Mouse (Mus musculus): Measurements from ENCODE around the gene Socs5.
"Not testable (repeated sequence)": the region's sequence is repeated elsewhere in the genome, so short reads cannot be mapped to it uniquely, and the experiment has no call there.

Gene Socs5

GRCm38 (mm10) chr17:87107623-87108221 is at the start of gene Socs5:
Gene Socs5, plus strand, starts transcription at chr17:87107679.
- no peak for DNase-seq

- DNase-seq, result peak; percentile 36 to 73
These were observed 44.8 kb upstream of the Socs5 start for GRCm38 (mm10) chr17:87062639-87063038.

DNA sequence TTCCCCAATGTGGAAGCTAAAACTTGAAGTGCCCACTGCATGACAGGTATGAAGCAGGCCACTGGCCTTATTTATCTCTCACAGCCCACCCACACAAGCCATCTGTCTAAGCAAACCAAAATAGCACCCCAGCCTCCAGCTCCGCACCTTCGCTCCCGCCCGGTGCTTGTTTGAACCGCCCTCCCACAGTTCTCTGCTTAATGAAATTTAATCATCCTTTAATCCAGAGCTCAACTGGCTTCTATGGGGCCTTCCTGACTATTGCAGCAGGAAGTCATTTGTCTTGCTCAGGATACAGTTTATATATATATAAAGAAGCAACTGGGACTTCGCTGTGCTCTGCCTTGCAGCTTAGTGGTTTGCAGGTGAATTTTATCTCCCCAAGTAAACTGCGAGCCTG is 44.0 kb upstream of the Socs5 start:
- no peak for DNase-seq

GRCm38 (mm10) chr17:87063969-87064368 is 43.5 kb upstream of the Socs5 start:
- no peak for DNase-seq

DNA sequence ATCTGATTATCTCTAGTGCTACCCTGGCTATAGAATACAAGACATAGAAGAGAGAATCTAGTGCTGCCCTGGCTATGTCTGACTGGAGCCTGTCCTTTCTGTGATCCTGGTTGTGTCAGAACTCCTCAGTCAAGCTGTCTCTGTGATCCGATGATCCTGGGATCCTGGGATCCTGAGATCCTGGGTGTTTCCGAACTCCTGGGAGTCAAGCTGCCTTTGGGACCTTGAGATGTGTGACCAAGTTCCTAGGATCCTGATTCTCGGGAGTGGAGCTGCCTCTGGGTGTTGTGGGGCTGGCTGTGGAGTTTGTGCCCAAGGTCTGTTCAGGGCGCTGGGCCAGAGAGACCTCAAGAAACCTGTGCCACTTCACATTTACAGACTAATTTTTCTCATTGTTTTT is 38.5 kb upstream of the Socs5 start:
- DNase-seq, result no peak

GRCm38 (mm10) chr17:87072183-87072582 is 35.3 kb upstream of the Socs5 start:
- DNase-seq, result not testable (repeated sequence)

GRCm38 (mm10) chr17:87072766-87073440 is 34.6 kb upstream of the Socs5 start:
- no peak for DNase-seq

DNA sequence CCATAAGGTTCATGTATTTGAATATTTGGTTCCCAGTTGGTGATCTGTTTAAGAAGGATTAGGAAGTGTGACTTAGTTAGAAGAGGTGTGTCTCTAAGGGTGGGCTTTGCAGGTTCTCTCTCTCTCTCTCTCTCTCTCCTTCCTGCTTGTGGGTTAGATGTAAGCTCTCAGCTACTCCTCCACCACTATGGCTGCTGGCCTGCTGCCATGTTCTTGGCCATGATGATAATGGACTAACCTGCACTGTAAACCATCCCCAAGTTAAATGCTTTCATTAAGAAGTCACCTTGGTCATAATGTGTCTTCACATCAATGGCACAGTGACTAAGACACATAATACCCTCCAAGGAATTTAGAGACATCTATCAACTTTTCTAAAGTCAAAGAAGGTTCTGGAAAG is 34.0 kb upstream of the Socs5 start:
- no peak for DNase-seq

DNA sequence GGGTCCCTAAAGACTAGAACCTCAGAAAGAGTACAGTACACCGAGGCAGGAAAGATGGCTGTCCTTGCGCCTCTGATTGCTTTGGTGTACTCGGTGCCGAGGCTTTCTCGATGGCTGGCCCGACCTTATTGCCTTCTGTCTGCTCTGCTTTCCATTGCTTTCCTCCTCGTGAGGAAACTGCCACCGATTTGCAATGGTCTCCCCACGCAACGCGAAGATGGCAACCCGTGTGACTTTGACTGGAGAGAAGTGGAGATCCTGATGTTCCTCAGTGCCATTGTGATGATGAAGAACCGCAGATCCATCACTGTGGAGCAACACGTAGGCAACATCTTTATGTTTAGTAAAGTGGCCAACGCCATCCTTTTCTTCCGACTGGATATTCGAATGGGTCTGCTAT is 29.3 kb upstream of the Socs5 start:
- DNase-seq, result not testable (repeated sequence)

DNA sequence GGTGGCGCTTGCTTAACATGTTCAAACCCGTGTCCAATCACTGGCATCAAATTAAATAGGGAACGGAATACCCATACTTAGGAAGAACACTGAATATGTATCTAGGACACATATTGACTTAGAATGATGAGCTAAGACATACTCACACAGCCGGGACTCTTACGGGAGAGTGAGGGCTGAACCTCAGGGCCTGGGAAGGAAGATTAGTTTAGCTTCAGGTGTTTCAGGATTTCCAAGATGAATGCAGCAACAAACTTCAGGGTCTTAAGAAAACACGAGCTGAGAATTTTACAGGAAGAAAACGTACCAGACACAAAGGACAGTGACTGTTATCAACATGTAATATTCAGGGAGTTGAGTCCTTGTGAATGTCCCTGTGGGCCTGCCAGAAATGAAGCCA is 26.8 kb upstream of the Socs5 start:
- no peak for DNase-seq

GRCm38 (mm10) chr17:87082547-87082946 is 24.9 kb upstream of the Socs5 start:
- DNase-seq, result no peak

DNA sequence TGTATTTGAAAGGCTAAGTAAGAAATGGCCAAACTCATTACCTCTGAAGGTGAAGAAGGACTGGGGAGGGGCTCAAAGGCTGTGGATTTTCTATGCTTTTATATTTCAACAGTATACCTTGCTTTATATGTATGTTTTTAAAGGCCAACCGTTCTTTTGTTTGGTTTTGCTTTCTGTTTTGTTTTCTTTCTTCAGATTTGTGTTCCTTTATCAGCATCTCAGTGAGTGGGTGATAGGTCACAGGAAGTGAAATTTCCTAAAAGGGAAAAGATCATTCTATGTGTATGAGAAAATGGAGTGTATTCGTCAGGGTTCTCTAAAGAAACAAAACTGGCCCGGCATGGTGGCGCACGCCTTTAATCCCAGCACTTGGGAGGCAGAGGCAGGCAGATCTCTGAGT is 23.8 kb upstream of the Socs5 start:
- no peak for DNase-seq

- DNase-seq, result no peak
These were observed 21.8 kb upstream of the Socs5 start for GRCm38 (mm10) chr17:87085726-87086125.

DNA sequence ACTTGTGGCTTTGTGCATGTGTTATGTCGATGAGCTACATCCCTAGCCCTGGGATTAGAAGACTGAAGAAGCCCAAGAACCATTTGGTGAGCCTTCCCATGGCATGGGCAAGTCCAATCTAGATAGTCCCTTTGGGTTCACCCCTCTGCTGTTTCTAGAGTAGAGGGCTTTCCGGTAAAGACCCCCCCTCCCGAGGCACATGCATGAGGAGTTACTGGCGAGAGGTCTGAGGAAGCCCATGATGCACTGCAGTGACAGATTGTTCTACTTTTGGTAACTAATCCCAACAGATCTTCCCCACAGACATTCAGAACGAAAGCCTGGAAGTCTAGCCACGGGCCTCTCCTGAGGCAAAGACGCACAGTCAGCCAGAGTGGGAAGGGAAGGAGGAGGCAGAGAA is 18.2 kb upstream of the Socs5 start:
- no peak for DNase-seq

GRCm38 (mm10) chr17:87093061-87093460 is 14.4 kb upstream of the Socs5 start:
- no peak for DNase-seq

DNA sequence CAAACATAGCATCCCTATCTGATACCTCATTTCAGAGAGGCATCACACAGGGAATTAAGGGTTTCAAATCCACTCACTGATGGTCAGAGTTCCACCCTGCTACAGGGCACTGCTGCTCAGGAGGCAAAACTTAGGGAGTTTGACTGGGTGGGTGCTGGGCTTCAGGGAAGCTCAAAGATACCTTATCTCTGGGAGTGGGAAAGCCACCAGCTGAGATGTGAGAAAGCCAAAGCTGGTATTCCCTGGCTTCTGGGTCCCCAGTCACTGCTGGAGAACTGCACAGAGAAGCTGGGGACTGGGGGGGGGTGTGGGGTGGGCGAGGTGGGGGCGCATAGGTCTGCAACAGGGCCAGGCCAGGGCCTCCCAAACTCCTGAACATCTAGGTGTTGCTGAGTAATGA is 10.5 kb upstream of the Socs5 start:
- no peak for DNase-seq

GRCm38 (mm10) chr17:87097576-87097975 is 9.9 kb upstream of the Socs5 start:
- DNase-seq, result peak in 1 of 2 experiments; percentile 56

- DNase-seq, result no peak
These were observed 6.5 kb upstream of the Socs5 start for GRCm38 (mm10) chr17:87100947-87101346.

GRCm38 (mm10) chr17:87102636-87103035 is 4.8 kb upstream of the Socs5 start:
- DNase-seq, result peak; percentile 68 to 74

- DNase-seq, result no peak
These were observed 4.4 kb upstream of the Socs5 start for GRCm38 (mm10) chr17:87103060-87103459.

DNA sequence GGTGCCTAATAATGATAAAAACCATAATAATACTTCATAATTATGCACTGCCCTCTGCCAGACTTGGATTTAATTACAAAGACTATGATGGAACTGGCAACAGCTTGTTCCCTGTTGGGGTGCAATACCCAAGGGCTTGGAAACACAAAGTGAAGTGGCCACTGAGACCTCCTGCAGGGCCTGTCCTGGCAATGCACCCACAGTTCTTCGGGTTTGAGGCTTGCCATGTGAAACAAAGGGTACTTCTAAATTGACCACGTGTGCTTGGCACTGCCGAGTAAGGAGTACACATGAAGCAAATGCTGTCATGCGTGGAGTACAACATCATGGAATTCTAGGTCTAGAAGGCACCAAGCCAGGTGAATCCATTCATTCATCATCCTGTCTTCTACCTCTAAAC is 3.2 kb upstream of the Socs5 start:
- DNase-seq, result no peak

DNA sequence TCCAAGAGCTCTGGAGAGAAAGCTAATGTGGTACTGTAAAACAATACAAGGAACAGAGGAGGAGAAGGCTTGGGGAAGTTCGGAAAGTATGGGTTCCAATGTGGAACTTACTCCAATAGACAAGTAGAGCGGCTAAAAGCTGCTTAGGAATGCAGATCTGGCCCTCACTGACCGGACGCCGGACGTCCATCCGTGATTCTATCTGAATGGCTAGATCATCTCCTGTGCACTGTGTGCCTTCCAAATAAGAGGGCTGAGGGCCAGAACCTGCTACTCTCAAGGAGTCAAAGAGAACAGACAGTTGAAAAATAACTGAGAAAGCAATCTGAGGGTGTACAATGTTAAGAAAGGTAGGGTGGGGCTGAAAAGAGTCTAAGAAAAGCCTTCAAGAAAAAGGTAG is 1.5 kb upstream of the Socs5 start:
- DNase-seq, result peak in 1 of 2 experiments; percentile 44

- DNase-seq, result peak; percentile 98 to 99
These were observed 572 bp upstream of the Socs5 start for GRCm38 (mm10) chr17:87106691-87107523.
